Mouse (Mus musculus): Measurements from ENCODE around the gene Map2k6. TPM values are rescaled to one million over a fixed set of nuclear protein-coding genes. Genes with fewer than 3 reads are reported as not detected.
"Not testable (repeated sequence)": the region's sequence is repeated elsewhere in the genome, so short reads cannot be mapped to it uniquely, and the experiment has no call there.

Gene Map2k6
- polyA plus RNA-seq (2014; fragmentation: Nextera tagmentation; extraction: Ambion mirVana), result 46.9 and 50.9 TPM in 2 replicates

DNA sequence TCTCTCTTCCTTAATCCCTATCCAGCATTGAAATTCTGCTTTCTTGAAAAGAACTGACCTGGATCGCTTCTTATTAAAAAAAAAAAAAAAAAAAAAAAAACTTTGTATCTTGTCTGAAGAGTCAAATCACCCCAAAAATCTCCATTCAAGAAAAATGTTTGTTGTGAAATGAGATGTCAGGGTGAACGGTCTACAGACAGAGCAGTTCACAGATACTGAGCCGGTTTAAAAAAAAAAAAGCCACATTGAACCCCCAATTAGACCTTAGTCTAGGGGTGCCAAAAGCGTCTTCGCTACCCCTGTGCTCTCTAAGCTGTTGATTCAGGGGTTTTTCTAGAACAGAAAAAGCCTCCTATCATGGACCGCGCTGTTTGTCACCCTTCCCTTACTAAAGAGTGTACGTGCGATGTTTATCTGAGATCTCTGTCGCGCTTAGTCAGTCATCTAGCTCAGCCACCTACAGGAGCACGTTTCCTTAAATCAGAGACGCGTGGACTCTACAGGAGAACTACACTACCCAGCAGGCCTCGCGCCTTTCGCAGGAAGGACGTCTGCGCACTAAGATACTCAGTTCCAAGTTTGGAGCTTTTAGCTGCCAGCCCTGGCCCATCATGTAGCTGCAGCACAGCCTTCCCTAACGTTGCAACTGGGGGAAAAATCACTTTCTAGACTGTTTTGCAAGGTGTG, at the start of gene Map2k6:
Gene Map2k6 (plus strand): TSS at position 570 of the 687 bp plus-strand sequence.
- peak within 1 kb of the TSS; percentile 53 for H3K4me2 ChIP-seq (ENCODE audit: low read length)
- H3K9ac ChIP-seq (ENCODE audit: low read length), result peak within 1 kb of the TSS; percentile 55
- peak within 1 kb of the TSS; percentile 56 for H3K4me3 ChIP-seq (ENCODE audit: low read depth, low read length)
- H3K27ac ChIP-seq (ENCODE audit: low read depth, low read length), result no peak within 1 kb of the TSS
- DNase-seq (ENCODE audit: low spot score) (peak; percentile 96), ATAC-seq (peak; percentile 94)
- H3K9me3 ChIP-seq (replicated peaks; ENCODE audit: control insufficient read depth, low read length), result no peaks in the 10 kb centered on the region
- peaks cover 29% of the 10 kb centered on the region for H3K4me1 ChIP-seq (ENCODE audit: control insufficient read depth, insufficient read depth, low read length)
- H3K27me3 ChIP-seq (replicated peaks; ENCODE audit: control insufficient read depth, insufficient read depth, low read length), result no peaks in the 10 kb centered on the region
- no peaks in the 10 kb centered on the region for H3K36me3 ChIP-seq (ENCODE audit: control insufficient read depth, insufficient read depth, low read length)
- WGBS, result 6% methylated on average over 20 of the region's 20 CpGs

GRCm38 (mm10) chr11:110354261-110354660, 44.7 kb upstream of the Map2k6 start:
- Histone ChIP-seq H3K4me3 (ENCODE audit: low read depth, low read length) (no peak overlapping the region), H3K36me3 (ENCODE audit: control insufficient read depth, insufficient read depth, low read length) (no peaks in the 10 kb centered on the region), H3K4me2 (ENCODE audit: low read length) (no peak overlapping the region), H3K9me3 (replicated peaks; ENCODE audit: control insufficient read depth, low read length) (no peaks in the 10 kb centered on the region), H3K27ac (ENCODE audit: low read depth, low read length) (no peak overlapping the region), H3K9ac (ENCODE audit: low read length) (no peak overlapping the region), H3K4me1 (ENCODE audit: control insufficient read depth, insufficient read depth, low read length) (no peaks in the 10 kb centered on the region), H3K27me3 (replicated peaks; ENCODE audit: control insufficient read depth, insufficient read depth, low read length) (no peaks in the 10 kb centered on the region)
- WGBS, result 88% methylated on average over 9 of the region's 9 CpGs
- no peak for DNase-seq (ENCODE audit: low spot score)
- no peak for ATAC-seq

- not testable (repeated sequence) for DNase-seq (ENCODE audit: low spot score); H3K4me3 ChIP-seq (ENCODE audit: low read depth, low read length); H3K27ac ChIP-seq (ENCODE audit: low read depth, low read length); H3K36me3 ChIP-seq (ENCODE audit: control insufficient read depth, insufficient read depth, low read length); H3K27me3 ChIP-seq (replicated peaks; ENCODE audit: control insufficient read depth, insufficient read depth, low read length); ATAC-seq; H3K9ac ChIP-seq (ENCODE audit: low read length); H3K4me2 ChIP-seq (ENCODE audit: low read length); H3K9me3 ChIP-seq (replicated peaks; ENCODE audit: control insufficient read depth, low read length); H3K4me1 ChIP-seq (ENCODE audit: control insufficient read depth, insufficient read depth, low read length)
- WGBS, result 84% methylated on average over 9 of the region's 9 CpGs
Measured at GRCm38 (mm10) chr11:110355131-110355530, 43.8 kb upstream of the Map2k6 start.

GRCm38 (mm10) chr11:110357756-110358551, 41.0 kb upstream of the Map2k6 start:
- 74% methylated on average over 16 of the region's 16 CpGs for WGBS
- no peaks in the 10 kb centered on the region for H3K4me1 ChIP-seq (ENCODE audit: control insufficient read depth, insufficient read depth, low read length)
- H3K9ac ChIP-seq (ENCODE audit: low read length), result no peak overlapping the region
- H3K9me3 ChIP-seq (replicated peaks; ENCODE audit: control insufficient read depth, low read length), result no peaks in the 10 kb centered on the region
- ATAC-seq (no peak), DNase-seq (ENCODE audit: low spot score) (peak; percentile 64)
- no peaks in the 10 kb centered on the region for H3K36me3 ChIP-seq (ENCODE audit: control insufficient read depth, insufficient read depth, low read length)
- H3K4me3 ChIP-seq (ENCODE audit: low read depth, low read length), result no peak overlapping the region
- H3K27ac ChIP-seq (ENCODE audit: low read depth, low read length), result no peak overlapping the region
- H3K27me3 ChIP-seq (replicated peaks; ENCODE audit: control insufficient read depth, insufficient read depth, low read length), result no peaks in the 10 kb centered on the region
- no peak overlapping the region for H3K4me2 ChIP-seq (ENCODE audit: low read length)

GRCm38 (mm10) chr11:110365016-110365415, 33.9 kb upstream of the Map2k6 start:
- Histone ChIP-seq H3K36me3 (ENCODE audit: control insufficient read depth, insufficient read depth, low read length) (no peaks in the 10 kb centered on the region), H3K27me3 (replicated peaks; ENCODE audit: control insufficient read depth, insufficient read depth, low read length) (no peaks in the 10 kb centered on the region), H3K9me3 (replicated peaks; ENCODE audit: control insufficient read depth, low read length) (no peaks in the 10 kb centered on the region), H3K27ac (ENCODE audit: low read depth, low read length) (no peak overlapping the region), H3K4me3 (ENCODE audit: low read depth, low read length) (no peak overlapping the region), H3K9ac (ENCODE audit: low read length) (no peak overlapping the region), H3K4me1 (ENCODE audit: control insufficient read depth, insufficient read depth, low read length) (no peaks in the 10 kb centered on the region), H3K4me2 (ENCODE audit: low read length) (no peak overlapping the region)
- DNase-seq (ENCODE audit: low spot score), result peak; percentile 54
- ATAC-seq, result no peak
- WGBS, result 78% methylated on average over 3 of the region's 3 CpGs

DNA sequence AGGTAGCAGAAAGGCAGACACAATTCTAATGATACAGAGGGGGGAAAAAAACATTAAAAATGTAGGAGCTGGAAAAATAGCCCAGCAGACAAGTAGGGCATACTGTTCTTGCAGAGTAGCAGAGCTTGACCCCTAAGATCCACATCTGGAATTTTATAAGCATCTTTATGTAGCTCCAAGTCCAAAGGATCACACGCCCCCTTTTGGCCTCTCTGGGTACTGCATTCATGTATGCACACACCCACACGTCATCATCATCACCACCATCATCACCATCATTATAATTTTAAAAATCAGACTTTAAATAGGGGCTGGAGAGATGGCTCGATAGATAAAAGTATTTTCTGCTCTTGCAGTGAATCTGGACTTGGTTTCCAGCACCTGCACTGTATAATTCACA, 32.0 kb upstream of the Map2k6 start:
- DNase-seq (ENCODE audit: low spot score), result no peak
- no peaks in the 10 kb centered on the region for H3K27me3 ChIP-seq (replicated peaks; ENCODE audit: control insufficient read depth, insufficient read depth, low read length)
- no peaks in the 10 kb centered on the region for H3K9me3 ChIP-seq (replicated peaks; ENCODE audit: control insufficient read depth, low read length)
- 73% methylated on average over 3 of the region's 3 CpGs for WGBS
- no peak overlapping the region for H3K4me3 ChIP-seq (ENCODE audit: low read depth, low read length)
- no peak overlapping the region for H3K27ac ChIP-seq (ENCODE audit: low read depth, low read length)
- H3K9ac ChIP-seq (ENCODE audit: low read length), result no peak overlapping the region
- no peak overlapping the region for H3K4me2 ChIP-seq (ENCODE audit: low read length)
- H3K36me3 ChIP-seq (ENCODE audit: control insufficient read depth, insufficient read depth, low read length), result no peaks in the 10 kb centered on the region
- ATAC-seq, result no peak
- H3K4me1 ChIP-seq (ENCODE audit: control insufficient read depth, insufficient read depth, low read length), result no peaks in the 10 kb centered on the region

DNA sequence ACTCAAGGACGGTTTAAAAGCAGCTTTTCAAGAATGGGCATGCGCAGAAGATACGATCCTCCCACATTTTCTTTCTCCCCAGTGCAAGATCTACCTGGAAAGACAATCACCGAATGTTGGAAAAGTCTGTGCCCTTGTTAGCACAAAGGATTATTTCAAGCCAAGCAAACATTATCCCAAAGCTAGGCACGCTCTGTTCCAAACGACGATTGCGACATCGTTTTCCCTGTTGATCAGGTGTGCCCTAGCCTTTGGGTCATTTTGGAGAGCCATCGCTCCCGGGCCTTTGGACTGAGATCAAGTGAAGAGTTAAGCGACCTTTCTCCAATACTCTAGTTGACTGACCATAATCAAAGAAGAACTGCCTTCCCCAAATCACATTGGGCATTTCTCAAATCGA, 31.3 kb upstream of the Map2k6 start:
- H3K9ac ChIP-seq (ENCODE audit: low read length), result no peak overlapping the region
- no peak for DNase-seq (ENCODE audit: low spot score)
- no peaks in the 10 kb centered on the region for H3K4me1 ChIP-seq (ENCODE audit: control insufficient read depth, insufficient read depth, low read length)
- H3K27ac ChIP-seq (ENCODE audit: low read depth, low read length), result no peak overlapping the region
- H3K4me2 ChIP-seq (ENCODE audit: low read length), result no peak overlapping the region
- no peak for ATAC-seq
- H3K36me3 ChIP-seq (ENCODE audit: control insufficient read depth, insufficient read depth, low read length), result no peaks in the 10 kb centered on the region
- WGBS, result 92% methylated on average over 13 of the region's 13 CpGs
- no peaks in the 10 kb centered on the region for H3K27me3 ChIP-seq (replicated peaks; ENCODE audit: control insufficient read depth, insufficient read depth, low read length)
- no peaks in the 10 kb centered on the region for H3K9me3 ChIP-seq (replicated peaks; ENCODE audit: control insufficient read depth, low read length)
- no peak overlapping the region for H3K4me3 ChIP-seq (ENCODE audit: low read depth, low read length)

DNA sequence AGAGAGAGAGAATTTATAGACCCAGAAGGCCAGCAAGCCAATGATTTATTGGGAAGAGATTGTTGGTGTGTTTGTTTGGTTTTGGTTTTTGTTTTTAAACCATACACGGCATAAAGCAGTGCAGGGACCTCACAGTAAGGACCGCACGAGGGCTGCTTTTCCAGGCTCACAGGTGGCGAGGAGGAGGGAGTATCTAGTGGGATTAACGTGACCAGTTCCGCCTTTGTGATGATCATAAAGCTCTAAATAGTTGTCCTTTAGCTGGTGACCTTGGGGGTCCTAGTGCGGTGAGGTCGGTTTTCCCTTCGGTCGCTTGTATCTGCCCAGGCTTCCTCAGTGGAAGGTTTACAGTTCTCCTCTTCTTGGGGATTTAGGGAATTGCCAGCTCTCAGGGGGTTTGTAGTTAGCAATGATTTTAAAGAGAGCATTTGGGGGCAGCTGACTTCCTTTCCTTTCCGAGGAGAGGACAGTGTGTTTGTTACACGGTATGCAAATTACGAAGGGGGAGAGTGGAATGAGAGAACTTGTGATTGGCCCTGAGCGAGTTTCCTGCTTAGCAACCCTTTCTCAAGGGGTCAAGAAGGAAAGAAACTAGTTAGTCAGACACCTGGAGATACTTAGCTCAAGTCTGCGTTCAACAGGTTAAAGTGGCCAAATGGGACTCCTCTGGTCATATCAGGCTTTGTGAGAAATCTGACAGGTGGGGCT, 29.5 kb upstream of the Map2k6 start:
- DNase-seq (ENCODE audit: low spot score) (no peak), ATAC-seq (no peak)
- Histone ChIP-seq H3K9me3 (replicated peaks; ENCODE audit: control insufficient read depth, low read length) (no peaks in the 10 kb centered on the region), H3K4me3 (ENCODE audit: low read depth, low read length) (no peak overlapping the region), H3K27ac (ENCODE audit: low read depth, low read length) (no peak overlapping the region), H3K27me3 (replicated peaks; ENCODE audit: control insufficient read depth, insufficient read depth, low read length) (no peaks in the 10 kb centered on the region), H3K4me1 (ENCODE audit: control insufficient read depth, insufficient read depth, low read length) (no peaks in the 10 kb centered on the region), H3K4me2 (ENCODE audit: low read length) (no peak overlapping the region), H3K36me3 (ENCODE audit: control insufficient read depth, insufficient read depth, low read length) (no peaks in the 10 kb centered on the region), H3K9ac (ENCODE audit: low read length) (no peak overlapping the region)
- WGBS, result 20% methylated on average over 15 of the region's 15 CpGs

Data from forebrain, embryonic 14.5 days (tissue).